Mouse (Mus musculus): ENCODE data around the gene Gh. TPM values are rescaled to one million over a fixed set of nuclear protein-coding genes. Genes with fewer than 3 reads are reported as not detected.

Gh gene
- polyA plus RNA-seq, 1 experiment from 2014 or later: not detected

DNA sequence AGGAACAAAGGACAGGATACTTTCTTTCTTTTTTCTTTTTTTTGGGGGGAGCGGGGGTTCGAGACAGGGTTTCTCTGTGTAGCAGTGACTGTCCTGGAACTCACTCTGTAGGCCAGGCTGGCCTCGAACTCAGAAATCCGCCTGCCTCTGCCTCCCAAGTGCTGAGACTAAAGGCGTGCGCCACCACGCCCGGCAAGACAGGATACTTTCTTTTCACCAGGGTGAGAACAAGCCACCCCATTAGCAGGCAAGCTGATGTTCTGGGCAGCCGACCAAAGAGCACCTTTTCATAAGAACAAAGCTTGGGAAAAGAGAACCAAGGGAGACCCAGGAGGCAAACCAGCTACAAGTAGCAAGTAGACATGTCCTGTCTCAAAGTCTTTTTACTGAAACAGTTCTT is 5.1 kb upstream of the Gh start:
- H3K9ac ChIP-seq: no peak overlapping the region
- no peaks in the 10 kb centered on the region for H3K27me3 ChIP-seq (replicated peaks)
- H3K4me2 ChIP-seq: no peak overlapping the region
- no peaks in the 10 kb centered on the region for H3K36me3 ChIP-seq
- H3K4me1 ChIP-seq: no peaks in the 10 kb centered on the region
- no peak overlapping the region for H3K4me3 ChIP-seq
- H3K27ac ChIP-seq: no peak overlapping the region
- no peak for ATAC-seq
- WGBS (ENCODE audit: insufficient replicate concordance): 79% methylated on average over 9 of the region's 9 CpGs
- H3K9me3 ChIP-seq (replicated peaks): no peaks in the 10 kb centered on the region

DNA sequence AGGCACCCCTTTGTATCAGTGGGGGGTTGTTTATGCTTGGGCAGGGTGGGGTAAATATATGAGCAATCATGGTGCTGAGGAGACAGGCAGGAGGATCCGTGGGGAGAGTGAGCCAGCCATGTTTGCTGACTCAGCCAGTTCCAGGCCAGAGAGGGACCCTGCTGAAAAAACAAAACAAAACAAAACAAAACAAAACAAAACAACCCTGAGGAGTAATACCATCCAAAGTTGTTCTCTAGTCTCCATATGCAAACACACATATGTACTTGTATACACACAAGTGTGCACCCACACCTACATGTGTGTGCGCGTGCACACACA is 4.4 kb upstream of the Gh start:
- no peak overlapping the region for H3K27ac ChIP-seq

DNA sequence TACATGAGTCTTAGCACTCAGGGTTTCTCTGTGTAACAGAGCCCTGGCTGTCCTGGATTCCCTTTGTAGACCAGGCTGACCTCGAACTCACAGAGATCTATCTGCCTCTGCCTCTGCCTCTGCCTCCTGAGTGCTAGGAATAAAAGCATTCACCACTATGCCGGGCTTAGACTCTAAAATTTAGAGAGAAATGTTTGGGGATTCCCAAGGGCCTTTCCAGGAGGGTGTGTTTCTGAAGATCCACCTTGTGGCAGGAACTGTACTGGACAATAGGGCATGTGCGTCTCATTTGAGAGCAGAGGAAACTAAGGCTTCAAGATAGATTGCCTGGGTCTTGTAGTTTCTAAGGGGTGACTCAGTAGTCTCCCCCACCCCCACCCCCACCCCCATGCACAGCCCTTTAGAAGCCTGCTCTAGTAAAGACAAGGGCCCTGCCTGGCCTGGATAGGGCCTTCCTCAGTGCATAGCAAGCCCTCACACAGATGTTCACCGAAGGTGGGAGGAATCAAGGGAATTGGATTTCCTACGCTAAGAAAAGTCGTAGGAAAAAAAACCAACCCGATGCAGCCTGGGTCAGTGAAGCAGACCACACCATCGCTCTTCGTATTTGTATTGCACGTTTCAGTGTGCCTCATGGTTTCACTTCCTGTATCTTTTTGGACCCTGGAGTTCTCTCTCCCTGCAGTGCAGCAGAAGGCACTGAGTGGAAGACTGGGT is 3.8 kb upstream of the Gh start:
- no peaks in the 10 kb centered on the region; the same call in 1 of the 2 replicates for H3K27me3 ChIP-seq (replicated peaks)
- no peak overlapping the region for H3K9ac ChIP-seq
- no peak overlapping the region for H3K4me2 ChIP-seq
- ATAC-seq: no peak
- H3K9me3 ChIP-seq (replicated peaks): no peaks in the 10 kb centered on the region
- no peaks in the 10 kb centered on the region for H3K36me3 ChIP-seq
- 64% methylated on average over 10 of the region's 10 CpGs for WGBS (ENCODE audit: insufficient replicate concordance)
- no peak overlapping the region for H3K4me3 ChIP-seq
- no peaks in the 10 kb centered on the region for H3K4me1 ChIP-seq
- H3K27ac ChIP-seq: no peak overlapping the region

More for the DNA sequence above, 4.4 kb upstream of the Gh start:
- H3K36me3 ChIP-seq: no peaks in the 10 kb centered on the region
- H3K9ac ChIP-seq: no peak overlapping the region
- no peak overlapping the region for H3K4me2 ChIP-seq
- H3K27me3 ChIP-seq (replicated peaks): no peaks in the 10 kb centered on the region; the same call in 1 of the 2 replicates
- WGBS (ENCODE audit: insufficient replicate concordance): 80% methylated on average over 3 of the region's 3 CpGs
- H3K9me3 ChIP-seq (replicated peaks): no peaks in the 10 kb centered on the region
- ATAC-seq: no peak
- H3K4me3 ChIP-seq: no peak overlapping the region
- no peaks in the 10 kb centered on the region for H3K4me1 ChIP-seq

DNA sequence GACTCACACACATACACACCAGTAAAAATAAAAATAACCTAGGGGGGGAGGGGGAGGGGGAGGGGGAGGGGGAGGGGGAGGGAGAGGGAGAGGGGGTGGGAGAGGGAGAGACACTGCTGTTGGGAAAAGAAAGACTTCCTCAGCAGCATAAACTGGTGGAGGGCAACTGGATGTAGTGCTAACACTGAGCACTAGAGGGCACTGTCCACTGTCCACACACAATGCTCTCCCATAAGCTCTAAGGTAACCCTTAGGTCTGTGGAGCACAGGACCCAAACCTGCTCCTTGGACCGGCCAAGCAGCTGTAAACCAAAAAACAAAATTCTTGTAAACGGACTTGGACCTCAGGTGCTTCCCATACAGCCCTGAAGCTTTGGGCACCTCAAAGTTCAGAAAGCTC is 969 bp upstream of the Gh start:
- no peaks in the 10 kb centered on the region for H3K4me1 ChIP-seq
- no peaks in the 10 kb centered on the region for H3K36me3 ChIP-seq
- H3K9me3 ChIP-seq (replicated peaks): no peaks in the 10 kb centered on the region
- H3K4me2 ChIP-seq: no peak overlapping the region
- H3K4me3 ChIP-seq: no peak overlapping the region
- ATAC-seq: no peak
- WGBS (ENCODE audit: insufficient replicate concordance): 7% methylated on average over 2 of the region's 2 CpGs
- no peaks in the 10 kb centered on the region; the same call in 1 of the 2 replicates for H3K27me3 ChIP-seq (replicated peaks)
- no peak overlapping the region for H3K9ac ChIP-seq
- no peak overlapping the region for H3K27ac ChIP-seq

DNA sequence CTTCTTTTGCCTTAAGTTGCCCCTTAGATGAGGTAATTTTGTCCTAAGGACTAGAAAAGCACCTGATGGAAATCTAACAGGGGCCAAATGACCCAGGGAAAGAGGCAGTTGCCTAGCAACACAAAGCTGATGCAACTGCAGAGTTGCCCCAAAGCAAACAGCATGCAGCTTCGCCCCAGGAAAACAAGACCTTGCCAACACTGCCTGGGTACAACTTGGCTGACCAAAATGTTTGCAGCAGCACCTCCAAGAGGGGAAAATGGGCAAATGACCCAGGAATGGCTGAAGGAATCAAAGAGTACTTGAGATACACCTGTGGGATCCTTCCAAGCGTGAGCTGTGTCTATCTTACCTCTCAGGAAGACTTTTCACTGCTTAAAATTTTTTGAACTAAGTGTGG is 9.8 kb downstream of the Gh start:
- ATAC-seq: no peak

DNA sequence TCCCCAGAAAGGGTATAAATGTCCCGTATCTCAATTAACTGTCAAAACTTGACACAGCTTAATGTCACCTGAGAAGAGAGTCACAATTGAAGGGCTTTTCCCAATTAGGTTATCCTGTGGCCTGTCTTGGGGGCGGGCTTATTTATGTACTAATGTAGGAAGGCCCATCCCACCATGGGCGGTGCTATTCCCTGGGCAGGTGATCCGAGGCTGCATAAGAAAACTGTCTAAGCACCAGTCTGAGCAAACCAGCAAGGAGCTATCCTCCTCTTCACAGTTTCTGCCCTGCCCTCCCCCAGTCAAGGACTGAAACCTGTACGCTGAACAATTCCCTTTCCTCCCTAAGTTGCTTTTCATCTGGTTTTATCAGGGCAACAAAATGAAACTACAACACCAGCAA is 11.3 kb downstream of the Gh start:
- ATAC-seq: no peak
- no peak overlapping the region for H3K27ac ChIP-seq
- no peaks in the 10 kb centered on the region for H3K36me3 ChIP-seq
- H3K4me3 ChIP-seq: no peak overlapping the region
- no peak overlapping the region for H3K4me2 ChIP-seq
- no peaks in the 10 kb centered on the region for H3K9me3 ChIP-seq (replicated peaks)
- no peaks in the 10 kb centered on the region for H3K4me1 ChIP-seq
- 75% methylated on average over 5 of the region's 5 CpGs for WGBS (ENCODE audit: insufficient replicate concordance)
- H3K27me3 ChIP-seq (replicated peaks): 0 out of 2 replicates have a peak, but pooled peaks cover 5% of the 10 kb centered on the region
- no peak overlapping the region for H3K9ac ChIP-seq

More for the DNA sequence above, 9.8 kb downstream of the Gh start:
- Histone ChIP-seq H3K4me1 (no peaks in the 10 kb centered on the region), H3K9me3 (replicated peaks) (no peaks in the 10 kb centered on the region), H3K4me3 (no peak overlapping the region), H3K27ac (no peak overlapping the region), H3K9ac (no peak overlapping the region), H3K36me3 (no peaks in the 10 kb centered on the region), H3K27me3 (replicated peaks) (no peaks in the 10 kb centered on the region), H3K4me2 (no peak overlapping the region)
- 69% methylated on average over 2 of the region's 2 CpGs for WGBS (ENCODE audit: insufficient replicate concordance)

DNA sequence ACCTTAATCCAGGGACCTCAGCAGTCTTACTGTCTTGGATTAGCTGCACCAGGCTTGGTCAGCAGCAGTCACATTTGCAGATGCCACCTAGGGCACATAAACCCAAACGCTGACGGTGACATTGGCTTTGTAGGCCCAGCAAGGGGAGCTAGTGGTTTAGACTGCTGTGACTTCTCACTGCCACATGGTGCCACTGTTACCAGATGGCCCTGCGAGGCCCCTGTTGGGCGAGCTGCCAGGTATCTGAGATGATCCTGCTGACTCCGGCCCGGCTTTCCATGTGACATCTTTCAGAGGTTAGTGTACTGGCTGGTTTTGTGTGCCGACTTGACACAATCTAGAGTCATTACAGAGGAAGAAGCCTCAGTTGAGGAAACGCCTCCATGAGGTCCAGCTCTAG is 12.3 kb downstream of the Gh start:
- 74% methylated on average over 8 of the region's 8 CpGs for WGBS (ENCODE audit: insufficient replicate concordance)
- Histone ChIP-seq H3K9ac (no peak overlapping the region), H3K4me1 (no peaks in the 10 kb centered on the region), H3K27ac (no peak overlapping the region), H3K9me3 (replicated peaks) (no peaks in the 10 kb centered on the region), H3K27me3 (replicated peaks) (0 out of 2 replicates have a peak, but pooled peaks cover 5% of the 10 kb centered on the region), H3K36me3 (no peaks in the 10 kb centered on the region), H3K4me3 (no peak overlapping the region), H3K4me2 (no peak overlapping the region)
- ATAC-seq: no peak

DNA sequence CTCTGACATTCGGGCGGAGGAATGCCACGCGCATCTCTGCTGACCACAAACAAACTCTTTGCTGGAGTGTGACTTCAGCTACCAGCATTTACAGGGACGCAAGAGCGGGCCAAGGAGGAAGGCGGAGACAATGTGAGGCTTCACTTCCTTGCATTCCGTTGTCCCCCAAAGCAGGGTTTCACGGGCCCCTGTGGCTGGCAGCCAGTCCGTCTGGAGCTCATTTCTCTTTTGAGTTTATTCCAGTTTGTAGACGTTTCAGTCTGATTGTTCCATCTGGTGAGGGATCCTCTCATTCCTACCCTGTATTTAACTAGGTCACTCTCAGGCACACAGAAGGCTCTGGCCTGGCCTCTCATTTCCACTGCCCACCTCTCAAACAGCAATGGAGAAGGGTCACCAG is 14.7 kb downstream of the Gh start:
- Histone ChIP-seq H3K36me3 (no peaks in the 10 kb centered on the region), H3K27ac (no peak overlapping the region), H3K9ac (no peak overlapping the region), H3K4me3 (no peak overlapping the region), H3K27me3 (replicated peaks) (peaks cover 5% of the 10 kb centered on the region; the same call in 1 of the 2 replicates), H3K4me2 (no peak overlapping the region), H3K4me1 (no peaks in the 10 kb centered on the region), H3K9me3 (replicated peaks) (no peaks in the 10 kb centered on the region)
- no peak for ATAC-seq
- 63% methylated on average over 11 of the region's 11 CpGs for WGBS (ENCODE audit: insufficient replicate concordance)

DNA sequence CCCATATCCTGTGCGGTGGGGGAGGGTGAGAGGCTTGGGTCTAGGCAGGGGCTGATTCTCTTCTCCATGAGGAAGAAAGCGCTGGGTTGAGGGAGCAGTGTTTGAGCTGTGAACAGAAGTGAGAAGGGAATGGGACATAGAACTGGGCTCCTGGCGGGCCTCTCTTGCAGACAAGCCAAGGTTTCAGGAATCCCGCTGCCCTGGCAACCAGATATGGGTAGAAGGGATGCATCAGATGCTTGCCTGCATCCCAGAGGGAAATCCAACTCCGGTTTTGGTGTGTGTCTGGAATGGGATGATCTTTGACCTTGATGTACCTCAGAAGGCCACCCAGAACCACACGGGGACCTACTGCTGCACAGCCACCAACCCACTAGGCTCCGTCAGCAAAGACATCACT is 15.5 kb downstream of the Gh start:
- H3K4me2 ChIP-seq: no peak overlapping the region
- H3K27ac ChIP-seq: no peak overlapping the region
- WGBS (ENCODE audit: insufficient replicate concordance): 61% methylated on average over 7 of the region's 7 CpGs
- H3K36me3 ChIP-seq: no peaks in the 10 kb centered on the region
- ATAC-seq: no peak
- no peaks in the 10 kb centered on the region for H3K4me1 ChIP-seq
- no peak overlapping the region for H3K9ac ChIP-seq
- no peak overlapping the region for H3K4me3 ChIP-seq
- no peaks in the 10 kb centered on the region for H3K9me3 ChIP-seq (replicated peaks)
- peaks cover 5% of the 10 kb centered on the region; the same call in 1 of the 2 replicates for H3K27me3 ChIP-seq (replicated peaks)

DNA sequence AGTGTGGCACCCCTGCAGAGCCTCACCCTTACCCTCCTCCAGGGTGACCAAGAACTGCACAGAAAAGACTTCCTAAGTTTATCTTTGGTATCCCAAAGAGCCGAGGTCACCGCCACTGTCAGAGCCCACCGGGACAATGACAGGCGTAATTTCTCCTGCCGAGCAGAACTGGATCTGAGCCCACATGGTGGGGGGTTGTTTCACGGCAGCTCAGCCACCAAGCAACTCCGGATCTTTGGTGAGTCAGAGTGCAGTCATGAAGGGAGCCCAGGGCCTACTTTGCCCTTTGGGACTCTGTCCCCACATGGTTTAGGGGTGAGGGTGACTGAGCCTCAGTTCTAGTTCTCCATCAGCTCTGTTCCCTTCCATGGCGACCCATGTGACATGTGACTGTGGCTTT is 17.5 kb downstream of the Gh start:
- H3K9ac ChIP-seq: no peak overlapping the region
- H3K36me3 ChIP-seq: no peaks in the 10 kb centered on the region
- no peak overlapping the region for H3K4me2 ChIP-seq
- no peak for ATAC-seq
- H3K27ac ChIP-seq: no peak overlapping the region
- no peak overlapping the region for H3K4me3 ChIP-seq
- peaks cover 5% of the 10 kb centered on the region; the same call in 1 of the 2 replicates for H3K27me3 ChIP-seq (replicated peaks)
- H3K9me3 ChIP-seq (replicated peaks): no peaks in the 10 kb centered on the region
- no peaks in the 10 kb centered on the region for H3K4me1 ChIP-seq
- 73% methylated on average over 8 of the region's 8 CpGs for WGBS (ENCODE audit: insufficient replicate concordance)

DNA sequence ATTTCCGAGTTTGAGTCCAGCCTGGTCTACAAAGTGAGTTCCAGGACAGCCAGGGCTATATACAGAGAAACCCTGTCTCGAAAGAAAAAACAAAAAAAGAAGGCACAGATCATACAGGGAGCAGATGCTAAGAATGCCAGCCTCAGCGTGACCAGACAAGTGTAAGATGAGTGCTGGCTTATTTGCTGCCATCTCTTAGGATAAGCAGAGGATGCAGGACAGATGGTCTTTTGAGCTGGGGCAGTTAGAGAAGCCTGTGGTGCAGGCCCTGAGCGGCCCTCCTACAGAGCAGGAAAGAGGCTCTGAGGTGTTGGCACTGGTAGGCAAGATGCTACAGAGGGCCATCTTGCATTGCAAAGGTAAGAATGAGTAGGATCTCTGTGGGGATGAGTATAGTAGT is 18.3 kb downstream of the Gh start:
- Histone ChIP-seq H3K4me1 (no peaks in the 10 kb centered on the region), H3K9ac (no peak overlapping the region), H3K4me3 (no peak overlapping the region), H3K9me3 (replicated peaks) (no peaks in the 10 kb centered on the region), H3K27me3 (replicated peaks) (peaks cover 5% of the 10 kb centered on the region; the same call in 1 of the 2 replicates), H3K36me3 (no peaks in the 10 kb centered on the region), H3K27ac (no peak overlapping the region), H3K4me2 (no peak overlapping the region)
- no peak for ATAC-seq
- WGBS (ENCODE audit: insufficient replicate concordance): 59% methylated on average over 4 of the region's 4 CpGs

DNA sequence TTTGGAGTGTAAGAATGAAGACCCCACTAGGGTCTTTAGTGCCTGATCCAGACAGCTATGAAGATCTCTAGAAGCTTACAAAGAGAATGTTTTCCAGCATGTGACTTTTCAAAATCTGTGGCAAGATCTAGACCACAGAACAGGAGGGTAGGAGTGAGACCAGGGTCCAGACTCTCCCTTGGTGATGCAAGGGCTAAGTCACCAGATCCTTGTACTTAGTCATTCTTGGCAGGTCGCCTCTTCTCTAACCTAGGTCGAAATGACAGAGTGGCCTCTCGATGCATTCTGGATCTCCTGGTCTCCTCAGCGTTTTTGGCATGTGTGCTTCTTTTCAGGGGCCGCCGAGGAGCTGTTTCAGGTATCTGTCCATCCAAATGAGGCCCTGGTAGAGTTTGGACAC is 19.2 kb downstream of the Gh start:
- no peaks in the 10 kb centered on the region for H3K36me3 ChIP-seq
- H3K4me2 ChIP-seq: no peak overlapping the region
- WGBS (ENCODE audit: insufficient replicate concordance): 57% methylated on average over 6 of the region's 6 CpGs
- no peaks in the 10 kb centered on the region for H3K4me1 ChIP-seq
- no peaks in the 10 kb centered on the region for H3K9me3 ChIP-seq (replicated peaks)
- H3K27ac ChIP-seq: no peak overlapping the region
- no peak overlapping the region for H3K4me3 ChIP-seq
- peaks cover 10% of the 10 kb centered on the region for H3K27me3 ChIP-seq (replicated peaks)
- no peak overlapping the region for H3K9ac ChIP-seq
- ATAC-seq: no peak

DNA sequence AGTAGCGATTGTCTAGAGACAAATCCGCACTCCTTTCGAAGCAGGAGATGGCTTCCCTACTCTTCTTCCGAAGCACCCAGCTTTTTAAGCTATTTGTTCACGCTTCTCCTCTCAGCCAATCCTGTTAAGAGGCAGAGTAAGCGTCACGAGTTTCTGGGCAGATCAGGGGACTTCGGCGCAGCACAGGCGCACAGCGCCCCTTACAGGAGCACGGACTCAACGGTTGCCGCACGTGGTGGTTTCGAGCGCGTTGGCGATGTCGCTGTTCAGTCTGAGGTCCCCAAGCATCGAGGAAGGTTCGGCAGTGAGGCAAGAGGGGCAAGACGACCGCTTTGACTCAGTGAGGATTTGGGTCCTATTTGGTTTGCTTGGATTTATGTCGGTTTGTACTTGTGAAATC is 25.2 kb downstream of the Gh start, which contains the start of gene Tcam1:
Gene Tcam1 (plus strand): TSS at position 219 of the 400 bp plus-strand sequence.
- 0 out of 2 replicates have a peak within 1 kb of the TSS, but pooled peaks have one; percentile 7 for H3K27ac ChIP-seq
- H3K27me3 ChIP-seq (replicated peaks): peaks cover 9% of the 10 kb centered on the region
- H3K9me3 ChIP-seq (replicated peaks): no peaks in the 10 kb centered on the region
- H3K4me1 ChIP-seq: peaks cover 33% of the 10 kb centered on the region
- WGBS (ENCODE audit: insufficient replicate concordance): 5% methylated on average over 25 of the region's 25 CpGs
- H3K4me3 ChIP-seq: 0 out of 2 replicates have a peak within 1 kb of the TSS, but pooled peaks have one; percentile 19
- no peaks in the 10 kb centered on the region for H3K36me3 ChIP-seq
- no peak for ATAC-seq
- H3K9ac ChIP-seq: no peak within 1 kb of the TSS
- peak within 1 kb of the TSS; percentile 53 for H3K4me2 ChIP-seq
